Mouse (Mus musculus) hindbrain, embryonic 10.5 days (tissue): ENCODE measurements around the gene Dennd1a. TPM values are rescaled to one million over a fixed set of nuclear protein-coding genes. Genes with fewer than 3 reads are reported as not detected.

Experiments used
- DNase-seq: peaks from one replicate; pipeline ENCODE4 v3.0.0-alpha.2; 2017; ENCODE audit warnings: low spot score
- H3K27ac ChIP-seq: fragments of 300-500 bp; sonication (generic); 2 replicates; pipeline ENCODE4 v1.5.1; 2016; ENCODE audit warnings: mild to moderate bottlenecking, moderate library complexity
- H3K27me3 ChIP-seq: fragments of 300-500 bp; sonication (generic); 2 replicates; pipeline ENCODE4 v1.6.1; 2016; ENCODE audit warnings: mild to moderate bottlenecking; ENCODE audit not compliant: poor library complexity, insufficient read depth, severe bottlenecking
- H3K36me3 ChIP-seq: fragments of 300-500 bp; sonication (generic); 2 replicates; pipeline ENCODE4 v1.6.1; 2016; ENCODE audit warnings: mild to moderate bottlenecking, moderate library complexity
- H3K4me1 ChIP-seq: fragments of 300-500 bp; sonication (generic); replicated peaks from 2 replicates; pipeline ENCODE4 v1.6.1; 2016; ENCODE audit warnings: mild to moderate bottlenecking
- H3K4me3 ChIP-seq: fragments of 300-500 bp; sonication (generic); 2 replicates; pipeline ENCODE4 v1.5.1; 2016; ENCODE audit warnings: mild to moderate bottlenecking, moderate library complexity
- H3K9me3 ChIP-seq: fragments of 300-500 bp; sonication (generic); 2 replicates; pipeline ENCODE4 v1.6.1; 2016; ENCODE audit warnings: mild to moderate bottlenecking, moderate library complexity
- WGBS: fragments of 180-500 bp; shearing (Covaris S2); methylation state at CpG from one replicate; pipeline ENCODE4 v1.1.7; 2016; 5-methylcytosine and 5-hydroxymethylcytosine counted together
- polyA plus RNA-seq: library from polyadenylated mRNA; unstranded; fragments of >200 nt; fragmentation: Nextera tagmentation; extraction: Ambion mirVana; gene quantifications from 2 replicates; pipeline ENCODE4 v1.2.1, GENCODE M21; 2016

The Dennd1a gene
- polyA plus RNA-seq, 1 experiment from 2014 or later, result 11.7 TPM

DNA sequence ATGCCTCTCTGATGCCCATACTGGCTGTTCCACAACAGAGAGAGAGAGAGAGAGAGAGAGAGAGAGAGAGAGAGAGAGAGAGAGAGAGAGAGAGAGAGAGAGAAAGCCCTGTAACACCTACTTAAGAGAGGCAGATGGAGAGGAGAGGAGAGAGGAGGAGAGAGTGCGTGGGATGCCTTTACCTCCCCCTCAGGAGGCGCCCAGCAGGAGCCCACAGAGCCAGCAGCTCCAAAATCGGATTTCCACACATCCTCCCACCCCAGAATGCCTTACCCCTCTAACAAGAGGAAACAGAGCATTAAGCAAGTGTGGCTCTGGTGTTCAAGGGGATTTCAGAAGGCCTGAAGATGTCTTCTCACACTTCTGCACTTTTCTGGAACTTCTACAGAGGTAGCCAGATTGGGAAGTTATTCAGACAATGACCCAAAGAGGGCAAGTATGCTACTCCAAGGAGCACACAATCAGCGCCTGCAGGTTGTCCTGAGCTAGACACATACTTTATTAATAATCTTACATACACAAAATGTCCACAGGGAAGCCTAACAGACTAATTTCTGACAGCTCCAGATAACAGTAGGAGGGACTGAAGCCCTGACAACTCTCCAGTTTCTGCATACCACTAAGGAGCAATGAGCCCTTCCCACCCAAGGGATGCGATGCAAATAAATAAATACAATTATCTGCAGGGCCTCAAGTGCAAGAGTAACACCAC is 161.4 kb downstream of the Dennd1a start:
- Histone ChIP-seq H3K4me1 (peaks cover 3% of the 10 kb centered on the region; the same call in 1 of the 2 replicates), H3K4me3 (no peak overlapping the region), H3K36me3 (no peaks in the 10 kb centered on the region), H3K27me3 (no peaks in the 10 kb centered on the region), H3K9me3 (no peaks in the 10 kb centered on the region), H3K27ac (no peak overlapping the region)
- DNase-seq, result no peak
- 55% methylated on average over 5 of the region's 5 CpGs for WGBS

DNA sequence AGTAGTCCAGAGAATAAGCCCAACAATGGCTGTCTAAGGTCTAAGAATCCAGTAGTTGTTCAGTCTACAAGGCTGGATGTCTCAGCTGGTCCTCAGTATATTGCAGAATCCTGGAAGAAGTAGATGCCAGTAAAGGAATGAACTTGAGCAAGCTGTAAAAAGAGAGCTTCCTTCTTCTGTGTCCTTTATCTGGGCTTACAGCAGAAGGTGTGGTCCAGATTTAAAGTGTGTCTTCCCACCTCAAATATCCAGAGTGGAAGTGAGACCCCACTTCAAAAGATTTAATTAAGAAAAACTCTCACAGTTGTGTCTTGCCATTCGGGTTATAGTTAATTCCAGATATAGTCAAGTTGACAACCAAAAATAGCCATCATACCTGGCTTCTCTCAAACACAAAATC is 162.5 kb downstream of the Dennd1a start:
- Histone ChIP-seq H3K9me3 (no peaks in the 10 kb centered on the region), H3K27ac (no peak overlapping the region), H3K27me3 (no peaks in the 10 kb centered on the region), H3K4me3 (no peak overlapping the region), H3K36me3 (no peaks in the 10 kb centered on the region), H3K4me1 (peaks cover 3% of the 10 kb centered on the region; the same call in 1 of the 2 replicates)
- WGBS, result 92% methylated on average over 1 of the region's 1 CpGs
- DNase-seq, result no peak

DNA sequence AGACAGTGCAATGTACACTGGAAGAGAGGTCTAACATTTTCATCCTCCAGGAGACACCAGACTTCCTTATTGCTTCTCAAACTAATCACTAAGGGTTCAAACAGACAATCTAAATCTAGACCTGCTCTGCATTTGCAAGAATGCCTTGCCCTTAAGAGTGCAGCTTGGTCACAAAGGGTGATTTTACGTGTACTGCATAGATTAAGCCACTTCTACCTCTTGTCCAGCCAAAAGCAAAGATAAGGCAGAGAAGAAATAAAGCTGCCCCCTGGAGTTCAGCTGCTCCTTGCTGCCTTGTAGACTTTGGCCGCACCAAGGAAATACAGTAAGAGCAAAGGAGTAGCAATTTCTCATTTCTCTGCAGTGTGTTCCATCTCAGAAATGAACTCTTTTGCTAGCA is 172.2 kb downstream of the Dennd1a start:
- Histone ChIP-seq H3K9me3 (no peaks in the 10 kb centered on the region), H3K4me1 (peaks cover 11% of the 10 kb centered on the region), H3K27me3 (no peaks in the 10 kb centered on the region), H3K27ac (no peak overlapping the region), H3K4me3 (no peak overlapping the region), H3K36me3 (no peaks in the 10 kb centered on the region)
- no peak for DNase-seq
- WGBS, result 86% methylated on average over 2 of the region's 2 CpGs

DNA sequence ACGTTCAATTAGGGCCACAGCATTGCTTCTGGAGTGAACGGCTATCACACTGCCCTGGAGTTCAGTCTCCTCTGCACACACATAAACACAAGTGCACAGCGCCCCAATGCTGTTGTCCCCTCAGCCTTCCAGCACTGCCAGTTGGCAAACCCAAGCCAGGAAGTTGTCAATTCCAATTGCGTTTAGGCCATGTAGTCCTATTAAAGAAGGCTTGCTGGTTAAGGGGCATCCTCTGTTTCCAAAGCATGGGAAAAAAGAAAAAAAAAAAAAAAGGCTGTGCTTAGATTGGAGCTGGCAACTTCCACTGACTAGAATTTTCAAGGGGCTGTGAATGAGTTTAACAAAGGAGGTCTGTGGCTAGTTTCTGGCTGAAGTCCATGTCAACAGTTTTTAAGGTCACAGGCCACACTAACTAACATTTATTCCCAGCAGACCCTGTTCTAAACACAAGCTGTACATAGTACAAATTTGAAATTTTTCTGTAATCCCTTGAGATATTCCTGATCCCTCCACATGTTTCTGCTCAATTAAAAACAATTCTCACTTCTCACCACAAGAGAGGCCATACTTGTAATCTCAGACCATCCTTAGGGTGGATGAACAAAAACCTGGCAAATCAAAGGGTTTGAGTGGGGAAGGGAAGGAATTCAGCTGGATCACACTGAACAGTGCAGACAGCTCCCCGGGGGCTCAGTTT is 175.4 kb downstream of the Dennd1a start:
- Histone ChIP-seq H3K36me3 (no peaks in the 10 kb centered on the region), H3K4me1 (peaks cover 11% of the 10 kb centered on the region), H3K4me3 (no peak overlapping the region), H3K27me3 (no peaks in the 10 kb centered on the region), H3K27ac (no peak overlapping the region; the same call in 1 of the 2 replicates), H3K9me3 (no peaks in the 10 kb centered on the region)
- DNase-seq, result no peak
- 76% methylated on average over 5 of the region's 5 CpGs for WGBS

DNA sequence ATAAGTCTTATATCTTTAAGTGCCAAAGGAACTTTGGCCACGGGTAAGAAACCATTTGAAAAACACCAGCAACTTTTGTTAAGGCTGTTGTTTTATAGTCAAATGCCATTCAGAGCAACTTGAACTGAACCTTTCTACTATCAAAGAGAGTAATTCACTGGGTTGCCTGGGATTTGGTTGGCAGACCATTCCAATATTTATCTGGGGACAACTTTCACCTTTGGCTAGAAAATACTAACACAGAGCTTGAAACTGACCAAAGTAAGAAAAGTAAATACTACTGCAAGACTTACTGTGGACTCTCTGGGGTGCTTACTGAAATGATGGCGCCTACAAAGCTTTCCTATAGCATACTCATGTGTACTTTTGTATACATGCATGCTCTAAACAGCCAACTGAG is 178.6 kb downstream of the Dennd1a start:
- H3K4me3 ChIP-seq, result no peak overlapping the region
- WGBS, result 87% methylated on average over 2 of the region's 2 CpGs
- H3K9me3 ChIP-seq, result no peaks in the 10 kb centered on the region
- H3K27ac ChIP-seq, result no peak overlapping the region
- no peaks in the 10 kb centered on the region for H3K27me3 ChIP-seq
- H3K4me1 ChIP-seq, result peaks cover 11% of the 10 kb centered on the region
- H3K36me3 ChIP-seq, result no peaks in the 10 kb centered on the region
- DNase-seq, result no peak

DNA sequence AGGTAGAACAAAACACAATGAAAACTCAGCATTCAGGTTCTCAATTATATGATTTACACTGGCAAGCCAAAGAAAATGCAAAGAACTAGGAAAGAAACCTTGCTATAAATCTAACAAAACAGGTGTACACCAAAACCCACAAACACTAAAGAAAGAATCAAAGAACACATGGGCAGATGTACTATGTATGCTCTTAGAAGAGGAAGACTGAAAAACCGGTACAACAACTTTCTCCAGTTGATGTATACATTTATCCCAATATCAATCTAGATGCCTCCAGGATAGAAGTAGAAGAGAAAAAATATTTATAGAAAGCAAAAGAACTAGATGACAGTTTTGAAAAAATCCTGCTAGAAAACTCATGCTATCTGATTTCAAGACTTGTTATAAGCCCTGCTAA is 184.5 kb downstream of the Dennd1a start:
- Histone ChIP-seq H3K4me3 (no peak overlapping the region), H3K27me3 (no peaks in the 10 kb centered on the region), H3K27ac (no peak overlapping the region), H3K36me3 (no peaks in the 10 kb centered on the region), H3K4me1 (peaks cover 24% of the 10 kb centered on the region), H3K9me3 (no peaks in the 10 kb centered on the region)
- DNase-seq, result no peak
- WGBS, result 97% methylated on average over 1 of the region's 1 CpGs

DNA sequence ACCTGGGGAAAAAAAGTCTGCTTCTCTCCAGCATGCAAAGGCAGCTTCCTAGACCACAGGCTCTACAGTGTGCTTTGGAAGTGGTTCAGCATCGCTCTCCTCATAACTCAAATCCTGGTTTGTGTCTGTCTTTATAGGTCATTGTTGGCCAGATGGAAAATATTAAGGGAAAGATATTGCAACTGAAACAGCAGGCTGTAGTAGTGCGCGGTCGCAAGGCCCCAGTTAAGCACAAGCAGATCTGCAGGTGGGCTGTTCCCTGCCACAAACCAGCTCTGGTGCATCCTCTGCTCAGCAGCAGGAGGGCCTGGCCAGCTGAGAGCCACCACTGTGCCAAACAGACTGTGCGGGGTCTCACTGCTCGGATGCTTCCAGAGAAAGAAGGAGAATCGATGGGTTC is 186.9 kb downstream of the Dennd1a start:
- Histone ChIP-seq H3K36me3 (no peaks in the 10 kb centered on the region), H3K9me3 (no peaks in the 10 kb centered on the region), H3K4me1 (peaks cover 42% of the 10 kb centered on the region), H3K4me3 (no peak overlapping the region), H3K27ac (no peak overlapping the region), H3K27me3 (no peaks in the 10 kb centered on the region)
- DNase-seq, result no peak
- 15% methylated on average over 7 of the region's 7 CpGs for WGBS

DNA sequence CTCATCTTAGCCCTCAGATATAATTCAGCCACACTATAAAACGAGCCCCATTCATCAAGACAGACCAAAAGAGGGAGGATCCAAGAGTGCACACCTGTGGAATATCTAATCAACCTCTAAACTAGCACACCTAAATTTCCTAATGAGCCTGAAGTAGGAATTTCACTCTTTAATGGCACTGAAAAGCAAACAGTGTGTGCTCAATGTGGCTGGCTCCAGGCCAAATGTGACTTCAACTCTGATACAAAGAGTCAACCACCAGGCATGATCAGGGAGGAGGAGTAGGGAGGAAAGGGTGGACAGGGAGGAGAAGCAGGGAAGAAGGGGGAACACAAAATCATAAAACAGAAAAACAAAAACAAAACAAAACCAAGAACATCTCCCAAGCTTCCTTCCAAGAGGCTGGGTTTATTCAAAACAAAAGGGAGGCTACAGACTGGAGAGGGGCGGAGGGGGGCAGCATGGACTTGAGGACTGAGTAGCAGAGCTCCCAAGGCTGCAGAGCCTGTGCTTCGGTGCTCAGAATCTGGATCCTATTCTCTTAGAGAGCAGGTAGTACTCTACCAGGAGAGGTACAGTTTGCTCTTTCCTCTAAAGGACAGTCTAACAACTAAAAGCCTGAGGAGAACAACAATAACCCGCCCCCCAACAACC is 187.9 kb downstream of the Dennd1a start:
- WGBS, result 63% methylated on average over 4 of the region's 4 CpGs
- no peaks in the 10 kb centered on the region for H3K36me3 ChIP-seq
- peaks cover 48% of the 10 kb centered on the region for H3K4me1 ChIP-seq
- no peak overlapping the region for H3K4me3 ChIP-seq
- H3K27me3 ChIP-seq, result no peaks in the 10 kb centered on the region
- DNase-seq, result no peak
- H3K27ac ChIP-seq, result no peak overlapping the region
- H3K9me3 ChIP-seq, result no peaks in the 10 kb centered on the region

DNA sequence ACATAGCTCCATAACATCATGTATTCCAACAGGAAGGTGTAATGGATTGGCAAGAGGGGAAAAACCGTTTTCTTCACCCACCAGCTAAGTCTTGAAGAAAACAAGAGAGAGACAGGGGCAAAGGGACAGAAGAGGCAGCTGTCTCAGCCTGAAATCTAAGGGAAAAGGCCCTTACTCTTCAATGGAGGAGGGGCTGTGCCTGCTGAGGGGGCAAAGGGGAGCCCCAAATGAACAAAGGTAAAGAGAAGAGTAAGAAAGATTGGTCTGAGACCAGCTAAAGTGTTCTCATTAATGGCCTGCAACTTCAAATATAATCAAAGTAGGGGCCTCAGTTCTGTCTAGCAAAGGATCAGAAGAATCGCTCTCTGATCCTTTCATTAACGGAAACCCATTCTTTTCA is 189.7 kb downstream of the Dennd1a start:
- Histone ChIP-seq H3K27me3 (no peaks in the 10 kb centered on the region), H3K4me3 (no peak overlapping the region), H3K9me3 (no peaks in the 10 kb centered on the region), H3K36me3 (no peaks in the 10 kb centered on the region), H3K27ac (no peak overlapping the region), H3K4me1 (peaks cover 49% of the 10 kb centered on the region)
- 33% methylated on average over 3 of the region's 3 CpGs for WGBS
- DNase-seq, result no peak

DNA sequence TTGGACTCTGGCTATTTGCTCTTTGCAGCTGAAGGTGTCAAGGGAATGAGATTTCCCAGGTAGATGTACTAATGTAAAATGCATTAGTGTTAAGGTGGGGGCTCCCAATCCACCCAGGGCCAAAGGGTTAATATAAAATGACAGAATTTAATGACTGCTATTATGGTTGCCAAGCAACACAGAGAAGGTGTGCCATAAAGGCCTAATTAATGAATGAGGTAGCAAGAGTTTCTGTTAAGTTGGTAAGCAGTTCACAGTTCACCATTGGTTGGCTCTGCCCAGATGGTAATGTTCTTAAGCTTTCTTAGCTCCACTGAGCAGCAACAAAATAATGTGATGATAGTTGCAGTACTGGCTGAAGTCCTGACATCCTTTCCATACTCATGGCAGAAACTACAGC is 190.9 kb downstream of the Dennd1a start:
- H3K27ac ChIP-seq, result no peak overlapping the region
- no peak for DNase-seq
- no peaks in the 10 kb centered on the region for H3K9me3 ChIP-seq
- H3K4me1 ChIP-seq, result peaks cover 49% of the 10 kb centered on the region
- no peaks in the 10 kb centered on the region for H3K27me3 ChIP-seq
- no peak overlapping the region for H3K4me3 ChIP-seq
- no peaks in the 10 kb centered on the region for H3K36me3 ChIP-seq

DNA sequence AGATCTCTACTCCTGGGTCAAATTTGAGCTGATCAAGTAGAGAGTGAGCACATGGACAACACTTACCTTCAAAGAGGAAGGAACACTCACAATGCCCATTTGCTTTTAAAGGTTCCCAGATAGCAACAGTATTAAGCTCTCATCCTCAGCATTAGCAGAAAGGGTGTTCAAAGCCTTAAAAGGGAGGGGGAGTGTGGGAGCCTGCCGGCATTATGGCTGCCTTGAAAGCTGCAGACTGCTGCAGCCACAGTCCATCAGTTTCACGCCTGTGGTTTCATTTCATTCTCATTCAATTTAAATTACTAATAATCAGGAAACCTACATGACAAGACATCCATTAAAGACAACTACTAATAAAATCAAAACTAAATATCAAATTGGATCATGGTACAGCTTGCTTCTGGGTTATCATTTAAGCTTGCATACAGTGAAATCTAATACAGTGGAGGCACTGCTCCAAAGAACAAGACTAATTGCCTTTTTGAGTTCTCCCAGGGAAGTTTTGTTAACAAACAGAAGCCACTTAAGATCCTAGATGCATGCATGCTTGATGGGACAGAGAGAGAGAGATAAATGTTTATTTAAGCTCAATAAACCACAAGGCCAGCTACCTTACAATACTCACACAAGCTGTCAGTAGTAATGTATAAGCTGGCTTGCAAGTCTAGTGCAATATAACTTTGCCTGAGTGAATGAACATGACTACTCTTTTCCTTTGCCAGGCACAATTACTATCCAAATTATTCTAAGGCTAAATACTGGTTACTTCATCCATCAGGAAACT is 192.6 kb downstream of the Dennd1a start:
- Histone ChIP-seq H3K27me3 (no peaks in the 10 kb centered on the region), H3K4me1 (peaks cover 42% of the 10 kb centered on the region), H3K4me3 (no peak overlapping the region), H3K27ac (no peak overlapping the region), H3K36me3 (no peaks in the 10 kb centered on the region), H3K9me3 (no peaks in the 10 kb centered on the region)
- DNase-seq, result no peak
- WGBS, result 51% methylated on average over 2 of the region's 2 CpGs

DNA sequence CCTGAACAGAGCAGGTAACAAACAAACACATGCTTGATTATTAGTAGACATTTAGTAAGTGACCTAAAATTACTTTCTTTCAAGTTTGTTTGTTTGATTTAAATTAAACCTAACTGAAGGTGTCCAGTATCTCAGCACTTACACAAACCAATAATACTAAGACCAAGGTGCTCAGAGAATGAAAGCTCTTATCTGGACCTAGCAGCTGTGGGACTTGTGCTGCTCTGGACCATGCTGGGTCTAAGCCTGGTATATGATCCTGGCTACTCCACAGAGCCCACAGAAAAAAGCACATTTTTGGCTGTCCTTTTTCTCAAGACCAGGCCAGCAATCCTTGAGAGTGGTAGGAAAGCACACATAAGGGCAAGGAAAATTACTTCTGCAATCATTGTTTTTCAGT is 193.2 kb downstream of the Dennd1a start:
- Histone ChIP-seq H3K36me3 (no peaks in the 10 kb centered on the region), H3K27me3 (no peaks in the 10 kb centered on the region), H3K9me3 (no peaks in the 10 kb centered on the region), H3K4me1 (peaks cover 36% of the 10 kb centered on the region), H3K27ac (no peak overlapping the region), H3K4me3 (no peak overlapping the region)
- no peak for DNase-seq

DNA sequence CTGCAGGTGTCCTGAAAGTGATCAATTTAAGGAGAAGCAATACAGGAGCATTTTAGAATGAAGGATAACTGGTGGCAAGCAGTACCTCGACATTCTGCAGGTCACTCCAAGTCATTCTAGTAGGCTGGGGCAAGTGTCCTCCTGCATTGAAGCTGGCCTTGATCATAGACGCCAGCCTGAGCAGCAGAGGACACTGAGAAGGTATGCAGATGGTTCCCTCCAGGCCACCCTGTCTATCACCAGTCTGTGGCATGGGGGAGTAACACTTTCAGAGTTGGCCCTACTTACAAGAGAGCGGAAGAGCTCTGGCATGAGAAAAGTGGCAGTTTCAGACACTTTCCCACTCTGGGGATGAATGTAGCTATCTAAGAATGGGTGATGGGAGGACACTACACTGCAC is 193.9 kb downstream of the Dennd1a start:
- Histone ChIP-seq H3K36me3 (no peaks in the 10 kb centered on the region), H3K4me3 (no peak overlapping the region), H3K27ac (no peak overlapping the region), H3K4me1 (peaks cover 34% of the 10 kb centered on the region), H3K9me3 (no peaks in the 10 kb centered on the region), H3K27me3 (no peaks in the 10 kb centered on the region)
- DNase-seq, result no peak
- 85% methylated on average over 3 of the region's 3 CpGs for WGBS
